Mouse (Mus musculus) liver, adult 2 months (tissue): Measurements from ENCODE around the gene Bhlha15.

Source experiments
- CTCF ChIP-seq: fragments of 200-500 bp; IDR thresholded peaks from 2 replicates; pipeline ENCODE4 v1.5.1; 2011; ENCODE audit warnings: low read depth, low read length, control low read depth
- POLR2A ChIP-seq: fragments of 200-500 bp; IDR thresholded peaks from 2 replicates; pipeline ENCODE4 v1.6.1; 2011; ENCODE audit warnings: low read length, control low read depth; ENCODE audit not compliant: insufficient read depth; ENCODE audit errors: extremely low read depth

GRCm38 (mm10) chr5:144191026-144191425, 940 bp downstream of the Bhlha15 start:
- TF ChIP-seq POLR2A, result no peak
- TF ChIP-seq CTCF, result no peak
